Comparison of ENCODE assay signal across 11 mouse cellular contexts in genomic region chr6:99615272-99615751, GRCm38 (mm10). TPM values are rescaled to one million over a fixed set of nuclear protein-coding genes. Genes with fewer than 3 reads are reported as not detected.
DNase-seq lines count a peak whose midpoint lies in the region; ATAC-seq and TF ChIP-seq lines count a peak whose summit lies in the region.
"Had no signal": no experiment of that assay in that cellular context is flagged by ENCODE, and none has a peak within 500 bp of the region (broad histone marks: within the 10 kb centered on the region; RNA-seq: fewer than 3 reads in every experiment).

No protein-coding gene starts in this region.

- peaks cover 67% of the 10 kb centered on the region for H3K4me1 ChIP-seq in hindbrain, embryonic 10.5 days (replicated peaks)
- H3K4me1 ChIP-seq in hindbrain, embryonic 14.5 days (replicated peaks; ENCODE audit: control insufficient read depth, insufficient read depth, low read length): peaks cover 8% of the 10 kb centered on the region
- no peaks in the 10 kb centered on the region; the same call in 1 of the 2 replicates for H3K4me1 ChIP-seq in hindbrain, postnatal 0 days (ENCODE audit: insufficient read depth, low read length)

- H3K4me2 ChIP-seq in hindbrain, embryonic 14.5 days (replicated peaks): no peak overlapping the region
- H3K4me2 ChIP-seq in hindbrain, postnatal 0 days (ENCODE audit: low read depth, low read length): no peak overlapping the region
- H3K4me2 ChIP-seq: forebrain, embryonic 13.5 days had no signal

- H3K27me3 ChIP-seq in hindbrain, embryonic 10.5 days (ENCODE audit: insufficient read depth, poor library complexity, severe bottlenecking): peaks cover 56% of the 10 kb centered on the region
- peaks cover 16% of the 10 kb centered on the region for H3K27me3 ChIP-seq in hindbrain, embryonic 14.5 days (ENCODE audit: control insufficient read depth, insufficient read depth, low read length)
- H3K27me3 ChIP-seq in hindbrain, postnatal 0 days (ENCODE audit: insufficient read depth, low read length): no peaks in the 10 kb centered on the region

- peak overlapping the region; percentile 26 for H3K4me3 ChIP-seq in hindbrain, embryonic 10.5 days
- H3K4me3 ChIP-seq in hindbrain, embryonic 14.5 days (replicated peaks; ENCODE audit: low read length): no peak overlapping the region
- no peak overlapping the region for H3K4me3 ChIP-seq in hindbrain, postnatal 0 days (ENCODE audit: low read length)
- H3K4me3 ChIP-seq: forebrain, embryonic 13.5 days had no signal

- peak; percentile 56 for DNase-seq in hindbrain, embryonic 10.5 days (ENCODE audit: low spot score)
- DNase-seq in hindbrain, embryonic 14.5 days (ENCODE audit: low spot score): no peak
- peak; percentile 33 for DNase-seq in WW6 (ENCODE audit: low read depth, low spot score)
- peak; percentile 36 for DNase-seq in hindbrain, postnatal 0 days (ENCODE audit: low spot score)
- peak; percentile 67 for DNase-seq in mesoderm, embryonic 11.5 days (ENCODE audit: low read depth, low spot score)
- no peak for DNase-seq in gastrocnemius, adult 8-10 months (ENCODE audit: low spot score in 2 of 2)
- no peak for DNase-seq in left cerebral cortex, postnatal 14 days (ENCODE audit: low spot score in 2 of 2)
- DNase-seq: adrenal gland, adult 8-10 months; cerebellum, adult 9-11 months had no signal

- H3K9me3 ChIP-seq in hindbrain, embryonic 10.5 days: no peaks in the 10 kb centered on the region
- H3K9me3 ChIP-seq in hindbrain, embryonic 14.5 days (ENCODE audit: control insufficient read depth, low read length): no peaks in the 10 kb centered on the region
- H3K9me3 ChIP-seq in hindbrain, postnatal 0 days (ENCODE audit: low read length): no peaks in the 10 kb centered on the region
- H3K9me3 ChIP-seq: forebrain, embryonic 13.5 days had no signal

- no peak overlapping the region for H3K9ac ChIP-seq in hindbrain, embryonic 14.5 days
- H3K9ac ChIP-seq in hindbrain, postnatal 0 days (replicated peaks; ENCODE audit: low read length): no peak overlapping the region
- H3K9ac ChIP-seq: forebrain, embryonic 13.5 days had no signal

- no peak for ATAC-seq in hindbrain, embryonic 14.5 days (ENCODE audit: low FRiP score)
- no peak for ATAC-seq in hindbrain, postnatal 0 days
- ATAC-seq in erythroblast, adult 5-6 weeks (replicated peaks; ENCODE audit: low FRiP score, poor library complexity, severe bottlenecking): no peak
- ATAC-seq: forebrain, embryonic 13.5 days had no signal

- WGBS in hindbrain, embryonic 10.5 days: 4% methylated on average over 10 of the region's 10 CpGs
- WGBS in hindbrain, embryonic 14.5 days: 5% methylated on average over 10 of the region's 10 CpGs
- 24% methylated on average over 10 of the region's 10 CpGs for WGBS in hindbrain, postnatal 0 days

- peak overlapping the region; percentile 75 for H3K27ac ChIP-seq in hindbrain, embryonic 10.5 days
- H3K27ac ChIP-seq in hindbrain, embryonic 14.5 days: no peak overlapping the region
- H3K27ac ChIP-seq in hindbrain, postnatal 0 days: no peak overlapping the region
- H3K27ac ChIP-seq: forebrain, embryonic 13.5 days had no signal

- H3K36me3 ChIP-seq in hindbrain, embryonic 10.5 days: no peaks in the 10 kb centered on the region
- H3K36me3 ChIP-seq in hindbrain, embryonic 14.5 days (replicated peaks; ENCODE audit: control insufficient read depth, insufficient read depth): no peaks in the 10 kb centered on the region
- no peaks in the 10 kb centered on the region for H3K36me3 ChIP-seq in hindbrain, postnatal 0 days (ENCODE audit: insufficient read depth, low read length)

- no peak for TF ChIP-seq CTCF in hindbrain, postnatal 0 days (IDR thresholded peaks at IDR 0.05; ENCODE audit: low read depth)

- intact Hi-C loops in left cerebral cortex, postnatal 14 days (cut with DNase I): no loop called here

RNA-seq across cellular contexts. Expression of gene Eif4e3, which starts 51.3 kb away (rescaled TPM):
- 12.0 and 15.7 TPM in 2 replicates for polyA plus RNA-seq in hindbrain, embryonic 10.5 days (2016; fragmentation: Nextera tagmentation; extraction: Ambion mirVana)
- 6.0 and 6.6 TPM in 2 replicates for polyA plus RNA-seq in hindbrain, embryonic 14.5 days (2014; fragmentation: Nextera tagmentation; extraction: Ambion mirVana)
- total RNA-seq in hindbrain, postnatal 0 days (2014; rRNA removed): 6.5 and 6.7 TPM in 2 replicates
- 6.5 and 6.6 TPM in 2 replicates for polyA plus RNA-seq in hindbrain, postnatal 0 days (2015; fragmentation: Nextera tagmentation; extraction: Ambion mirVana)
- total RNA-seq in gastrocnemius, adult 8-10 months (2022): 10 to 100 TPM; 30.8 to 37.5 (median 31.9) TPM
- 10 to 100 TPM; 14.1 to 14.2 TPM for total RNA-seq in left cerebral cortex, postnatal 14 days (2021)
- total RNA-seq in erythroblast, adult 5-6 weeks (2015; ENCODE audit: low replicate concordance): 5.6 and 6.1 TPM in 2 replicates
- 4.3 and 9.8 TPM in 2 replicates for total RNA-seq in erythroblast, adult 5-6 weeks (2017; ENCODE audit: low replicate concordance)

RNA-seq across cellular contexts. Expression of gene Gm20696, which starts 51.3 kb away (rescaled TPM):
- polyA plus RNA-seq in hindbrain, embryonic 10.5 days (2016; fragmentation: Nextera tagmentation; extraction: Ambion mirVana): 3.0 and 3.2 TPM in 2 replicates
- 2.4 and 2.6 TPM in 2 replicates for polyA plus RNA-seq in hindbrain, embryonic 14.5 days (2014; fragmentation: Nextera tagmentation; extraction: Ambion mirVana)
- total RNA-seq in hindbrain, postnatal 0 days (2014; rRNA removed): 2.9 and 3.6 TPM in 2 replicates
- polyA plus RNA-seq in hindbrain, postnatal 0 days (2015; fragmentation: Nextera tagmentation; extraction: Ambion mirVana): 2.3 and 2.5 TPM in 2 replicates
- 1 to 10 TPM in 1 of 4 experiments, under 1 TPM in 3; 0.72 to 1.3 (median 0.81) TPM for total RNA-seq in gastrocnemius, adult 8-10 months (2022)
- 1 to 10 TPM; 5.3 to 6.3 TPM for total RNA-seq in left cerebral cortex, postnatal 14 days (2021)
- 2.7 and 11.3 TPM in 2 replicates for total RNA-seq in erythroblast, adult 5-6 weeks (2015; ENCODE audit: low replicate concordance)
- total RNA-seq in erythroblast, adult 5-6 weeks (2017; ENCODE audit: low replicate concordance): 3.7 and 7.8 TPM in 2 replicates

Comparison
In these comparisons a context has a peak if more than half of its experiments do, and no peak if none do; other contexts are left out.
1. DNase-seq: peak in hindbrain, embryonic 10.5 days (single experiment), WW6 (single experiment), hindbrain, postnatal 0 days (single experiment) and mesoderm, embryonic 11.5 days (single experiment); none in hindbrain, embryonic 14.5 days (single experiment), gastrocnemius, adult 8-10 months (0 of 2) and left cerebral cortex, postnatal 14 days (0 of 2).